ENCODE assay signal across 21 mouse cellular contexts in genomic region chr11:77455770-77456510, GRCm38 (mm10). TPM values are rescaled to one million over a fixed set of nuclear protein-coding genes. Genes with fewer than 3 reads are reported as not detected.
A peak's percentile ranks its signal among the peaks of the same experiment; 100 is the strongest.
DNase-seq lines count a peak whose midpoint lies in the region; ATAC-seq lines count a peak whose summit lies in the region.
"Had no signal": no experiment of that assay in that cellular context is flagged by ENCODE, and none has a peak within 500 bp of the region (broad histone marks: within the 10 kb centered on the region; RNA-seq: fewer than 3 reads in every experiment).

No protein-coding gene starts in this region.

- peaks cover 16% of the 10 kb centered on the region for H3K4me1 ChIP-seq in heart, embryonic 13.5 days
- peaks cover 10% of the 10 kb centered on the region for H3K4me1 ChIP-seq in heart, embryonic 12.5 days (replicated peaks)
- H3K4me1 ChIP-seq in lung, embryonic 16.5 days (replicated peaks; ENCODE audit: control insufficient read depth, insufficient read depth, low read length): peaks cover 6% of the 10 kb centered on the region; the same call in 1 of the 2 replicates
- H3K4me1 ChIP-seq: forebrain, embryonic 13.5 days; hindbrain, embryonic 12.5 days; intestine, embryonic 15.5 days; midbrain, embryonic 12.5 days had no signal

- H3K36me3 ChIP-seq in heart, embryonic 13.5 days: peaks cover 64% of the 10 kb centered on the region
- H3K36me3 ChIP-seq in heart, embryonic 12.5 days: peaks cover 51% of the 10 kb centered on the region
- H3K36me3 ChIP-seq in lung, embryonic 16.5 days (ENCODE audit: control insufficient read depth, insufficient read depth, low read length): peaks cover 8% of the 10 kb centered on the region; the same call in 1 of the 2 replicates

- H3K9me3 ChIP-seq in heart, embryonic 13.5 days: no peaks in the 10 kb centered on the region
- no peaks in the 10 kb centered on the region for H3K9me3 ChIP-seq in heart, embryonic 12.5 days (replicated peaks)
- H3K9me3 ChIP-seq in lung, embryonic 16.5 days (ENCODE audit: control insufficient read depth, low read length): no peaks in the 10 kb centered on the region
- H3K9me3 ChIP-seq: forebrain, embryonic 13.5 days; hindbrain, embryonic 12.5 days; intestine, embryonic 15.5 days; megakaryocyte, embryonic 14.5 days; midbrain, embryonic 12.5 days had no signal

- peak overlapping the region; percentile 9 for H3K9ac ChIP-seq in heart, embryonic 13.5 days
- no peak overlapping the region for H3K9ac ChIP-seq in heart, embryonic 12.5 days
- no peak overlapping the region for H3K9ac ChIP-seq in lung, embryonic 16.5 days (ENCODE audit: low read length)
- H3K9ac ChIP-seq: forebrain, embryonic 13.5 days; hindbrain, embryonic 12.5 days; intestine, embryonic 15.5 days; liver, embryonic 14.5 days; midbrain, embryonic 12.5 days had no signal

- peaks cover 6% of the 10 kb centered on the region for H3K27me3 ChIP-seq in heart, embryonic 13.5 days (replicated peaks)
- H3K27me3 ChIP-seq in heart, embryonic 12.5 days (replicated peaks): peaks cover 4% of the 10 kb centered on the region; the same call in 1 of the 2 replicates
- H3K27me3 ChIP-seq in lung, embryonic 16.5 days (ENCODE audit: control insufficient read depth, insufficient read depth, low read depth, low read length): peaks cover 3% of the 10 kb centered on the region; the same call in 1 of the 2 replicates
- H3K27me3 ChIP-seq: intestine, embryonic 15.5 days had no signal

- no peak for ATAC-seq in heart, embryonic 13.5 days (ENCODE audit: extremely low read depth, insufficient number of reproducible peaks, low FRiP score, low TSS enrichment)
- ATAC-seq in heart, embryonic 12.5 days (ENCODE audit: insufficient number of reproducible peaks, low FRiP score): no peak
- ATAC-seq in lung, embryonic 16.5 days (ENCODE audit: low read depth): no peak
- ATAC-seq: forebrain, embryonic 13.5 days; hindbrain, postnatal 0 days; intestine, embryonic 15.5 days had no signal

- H3K4me3 ChIP-seq in heart, embryonic 13.5 days: no peak overlapping the region
- no peak overlapping the region for H3K4me3 ChIP-seq in heart, embryonic 12.5 days
- H3K4me3 ChIP-seq in lung, embryonic 16.5 days (ENCODE audit: low read length): no peak overlapping the region
- H3K4me3 ChIP-seq: forebrain, embryonic 13.5 days; hindbrain, embryonic 12.5 days; intestine, embryonic 15.5 days; megakaryocyte, embryonic 14.5 days; midbrain, embryonic 12.5 days; myocyte had no signal

- 80% methylated on average over 9 of the region's 9 CpGs for WGBS in heart, embryonic 13.5 days
- 84% methylated on average over 9 of the region's 9 CpGs for WGBS in heart, embryonic 12.5 days
- WGBS in lung, embryonic 16.5 days: 87% methylated on average over 9 of the region's 9 CpGs

- peak overlapping the region; percentile 1; the same call in 1 of the 2 replicates for H3K27ac ChIP-seq in heart, embryonic 13.5 days (replicated peaks)
- no peak overlapping the region for H3K27ac ChIP-seq in heart, embryonic 12.5 days (ENCODE audit: poor library complexity, severe bottlenecking)
- 0 out of 2 replicates have a peak overlapping the region, but pooled peaks have one; percentile 31 for H3K27ac ChIP-seq in lung, embryonic 16.5 days (ENCODE audit: low read length)
- H3K27ac ChIP-seq: forebrain, embryonic 13.5 days; hindbrain, embryonic 12.5 days; hindbrain, postnatal 0 days; intestine, embryonic 15.5 days; liver, embryonic 14.5 days; midbrain, embryonic 12.5 days had no signal

- H3K4me2 ChIP-seq in heart, embryonic 13.5 days: no peak overlapping the region
- H3K4me2 ChIP-seq in heart, embryonic 12.5 days: no peak overlapping the region
- H3K4me2 ChIP-seq in lung, embryonic 16.5 days (ENCODE audit: low read depth, low read length): no peak overlapping the region
- H3K4me2 ChIP-seq: forebrain, embryonic 13.5 days; hindbrain, embryonic 12.5 days; intestine, embryonic 15.5 days; midbrain, embryonic 12.5 days had no signal

- DNase-seq in cerebellum, postnatal 14 days: peak; percentile 63 to 69
- DNase-seq in cerebellum, postnatal 4 days (ENCODE audit: low spot score in 2 of 2): no peak
- no peak for DNase-seq in lung, postnatal 4 days
- DNase-seq in ZHBTc4 (ENCODE audit: low read depth, low spot score): peak; percentile 71
- no peak for DNase-seq in T-cell, adult 2 months (ENCODE audit: low spot score)
- DNase-seq: adrenal gland, postnatal 10 days; layer of hippocampus, postnatal 36 days; liver; thymus, adult 2 months; thymus, postnatal 36 days had no signal

RNA-seq across cellular contexts. Expression of gene Coro6, which starts 6.3 kb away (rescaled TPM):
- polyA plus RNA-seq in heart, embryonic 13.5 days (2015; fragmentation: Nextera tagmentation; extraction: Ambion mirVana): 28.8 and 30.1 TPM in 2 replicates
- 30.1 and 32.0 TPM in 2 replicates for polyA plus RNA-seq in heart, embryonic 12.5 days (2016; fragmentation: Nextera tagmentation; extraction: Ambion mirVana)
- 1.3 and 1.5 TPM in 2 replicates for polyA plus RNA-seq in lung, embryonic 16.5 days (2015; fragmentation: Nextera tagmentation; extraction: Ambion mirVana)

RNA-seq across cellular contexts. Expression of gene Ankrd13b, which starts 33.5 kb away (rescaled TPM):
- polyA plus RNA-seq in heart, embryonic 13.5 days (2015; fragmentation: Nextera tagmentation; extraction: Ambion mirVana): 2.6 and 3.3 TPM in 2 replicates
- polyA plus RNA-seq in heart, embryonic 12.5 days (2016; fragmentation: Nextera tagmentation; extraction: Ambion mirVana): 3.7 and 4.8 TPM in 2 replicates
- 2.8 and 3.0 TPM in 2 replicates for polyA plus RNA-seq in lung, embryonic 16.5 days (2015; fragmentation: Nextera tagmentation; extraction: Ambion mirVana)

RNA-seq across cellular contexts. Expression of gene Git1, which starts 37.4 kb away (rescaled TPM):
- polyA plus RNA-seq in heart, embryonic 13.5 days (2015; fragmentation: Nextera tagmentation; extraction: Ambion mirVana): 7.8 and 7.9 TPM in 2 replicates
- 9.3 and 10.2 TPM in 2 replicates for polyA plus RNA-seq in heart, embryonic 12.5 days (2016; fragmentation: Nextera tagmentation; extraction: Ambion mirVana)
- 9.1 and 9.2 TPM in 2 replicates for polyA plus RNA-seq in lung, embryonic 16.5 days (2015; fragmentation: Nextera tagmentation; extraction: Ambion mirVana)

RNA-seq across cellular contexts. Expression of gene Abhd15, which starts 59.0 kb away (rescaled TPM):
- 1.1 and 1.6 TPM in 2 replicates for polyA plus RNA-seq in heart, embryonic 13.5 days (2015; fragmentation: Nextera tagmentation; extraction: Ambion mirVana)
- 0.72 and 1.4 TPM in 2 replicates for polyA plus RNA-seq in heart, embryonic 12.5 days (2016; fragmentation: Nextera tagmentation; extraction: Ambion mirVana)
- 3.9 and 4.0 TPM in 2 replicates for polyA plus RNA-seq in lung, embryonic 16.5 days (2015; fragmentation: Nextera tagmentation; extraction: Ambion mirVana)

RNA-seq across cellular contexts. Expression of gene Trp53i13, which starts 59.8 kb away (rescaled TPM):
- polyA plus RNA-seq in heart, embryonic 13.5 days (2015; fragmentation: Nextera tagmentation; extraction: Ambion mirVana): 23.5 and 27.7 TPM in 2 replicates
- 29.4 and 30.2 TPM in 2 replicates for polyA plus RNA-seq in heart, embryonic 12.5 days (2016; fragmentation: Nextera tagmentation; extraction: Ambion mirVana)
- polyA plus RNA-seq in lung, embryonic 16.5 days (2015; fragmentation: Nextera tagmentation; extraction: Ambion mirVana): 31.3 and 32.2 TPM in 2 replicates

Comparison
In these comparisons a context has a peak if more than half of its experiments do, and no peak if none do; other contexts are left out.
1. DNase-seq: peak in cerebellum, postnatal 14 days (2 of 2) and ZHBTc4 (single experiment); none in cerebellum, postnatal 4 days (0 of 2), lung, postnatal 4 days (0 of 2) and T-cell, adult 2 months (single experiment).
2. RNA of gene Coro6, which starts 6.3 kb away (polyA plus RNA-seq): 30.1 to 32.0 TPM in heart, embryonic 12.5 days and 28.8 to 30.1 TPM in heart, embryonic 13.5 days; 1.3 to 1.5 TPM in lung, embryonic 16.5 days; every median in the first group is over 10 times any median in the second.